Mouse (Mus musculus) midbrain, embryonic 12.5 days (tissue): ENCODE results near the gene Kif21b. TPM values are rescaled to one million over a fixed set of nuclear protein-coding genes. Genes with fewer than 3 reads are reported as not detected.
A peak's percentile ranks its signal among the peaks of the same experiment; 100 is the strongest.

Source experiments
- ATAC-seq: fragments of 200-750 bp; cut with Nextera tagmentation; 2 replicates; pipeline ENCODE4 v1.8.0; 2017; ENCODE audit warnings: low read depth, moderate TSS enrichment, moderate library complexity; ENCODE audit not compliant: low FRiP score
- H3K27ac ChIP-seq: fragments of 300-500 bp; sonication (generic); replicated peaks from 2 replicates; pipeline ENCODE4 v1.5.1; 2016; ENCODE audit warnings: mild to moderate bottlenecking
- H3K27me3 ChIP-seq: fragments of 300-500 bp; sonication (generic); 2 replicates; pipeline ENCODE4 v1.6.1; 2016; ENCODE audit warnings: mild to moderate bottlenecking
- H3K36me3 ChIP-seq: fragments of 300-500 bp; sonication (generic); 2 replicates; pipeline ENCODE4 v1.6.1; 2016
- H3K4me1 ChIP-seq: fragments of 300-500 bp; sonication (generic); 2 replicates; pipeline ENCODE4 v1.6.1; 2016
- H3K4me2 ChIP-seq: fragments of 300-500 bp; sonication (generic); replicated peaks from 2 replicates; pipeline ENCODE4 v1.6.1; 2016; ENCODE audit warnings: mild to moderate bottlenecking, moderate library complexity
- H3K4me3 ChIP-seq: fragments of 300-500 bp; sonication (generic); 2 replicates; pipeline ENCODE4 v1.5.1; 2016; ENCODE audit warnings: mild to moderate bottlenecking
- H3K9ac ChIP-seq: fragments of 300-500 bp; sonication (generic); replicated peaks from 2 replicates; pipeline ENCODE4 v1.6.1; 2016; ENCODE audit warnings: mild to moderate bottlenecking, moderate library complexity
- H3K9me3 ChIP-seq: fragments of 300-500 bp; sonication (generic); 2 replicates; pipeline ENCODE4 v1.6.1; 2016; ENCODE audit warnings: mild to moderate bottlenecking
- WGBS: fragments of 180-500 bp; shearing (Covaris S2); methylation state at CpG from one replicate; pipeline ENCODE4 v1.1.7; 2016; 5-methylcytosine and 5-hydroxymethylcytosine counted together
- polyA plus RNA-seq: library from polyadenylated mRNA; unstranded; fragments of >200 nt; fragmentation: Nextera tagmentation; extraction: Ambion mirVana; gene quantifications from 2 replicates; pipeline ENCODE4 v1.2.1, GENCODE M21; 2016

Gene Kif21b
- polyA plus RNA-seq, 1 experiment from 2014 or later, result 30.8 TPM

DNA sequence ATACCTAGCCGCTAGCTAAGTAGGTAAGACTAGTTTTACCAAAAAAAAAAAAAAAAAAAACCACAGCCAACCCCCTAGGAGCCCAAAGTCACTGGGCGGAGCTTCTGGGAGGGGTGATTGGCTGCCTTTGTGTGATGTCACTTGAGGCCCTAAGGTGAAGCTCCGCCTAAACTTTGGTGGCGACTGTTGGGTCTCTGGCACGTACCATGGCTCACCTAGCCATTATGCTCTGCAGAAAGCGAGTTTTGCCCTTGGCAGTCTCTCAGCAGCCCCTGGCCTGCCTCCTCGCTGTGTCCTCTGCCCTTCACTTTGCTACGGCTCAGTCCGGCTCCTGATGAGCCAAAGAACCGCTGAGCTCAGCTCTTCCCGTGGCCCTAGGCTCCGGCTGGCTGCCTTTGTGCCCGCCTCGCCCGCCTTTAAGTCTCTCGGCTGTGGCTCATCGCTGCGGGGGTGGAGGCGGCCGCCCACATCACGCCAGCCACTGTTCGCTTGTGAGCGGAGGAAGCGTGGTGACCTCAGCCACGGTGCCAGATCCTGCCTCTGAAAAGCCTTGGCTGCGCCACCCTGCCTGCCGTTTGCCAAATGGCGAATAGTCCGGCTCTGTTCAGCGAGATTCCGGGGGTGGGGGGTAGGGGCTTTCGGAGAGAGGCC is 8.9 kb downstream of the Kif21b start:
- Histone ChIP-seq H3K4me3 (peak overlapping the region; percentile 50), H3K9ac (peak overlapping the region; percentile 61), H3K4me1 (peaks cover 81% of the 10 kb centered on the region), H3K9me3 (no peaks in the 10 kb centered on the region), H3K36me3 (peaks cover 9% of the 10 kb centered on the region), H3K4me2 (peak overlapping the region; percentile 78), H3K27me3 (0 out of 2 replicates have a peak, but pooled peaks cover 12% of the 10 kb centered on the region), H3K27ac (peak overlapping the region; percentile 81)
- peak; percentile 35 for ATAC-seq
- WGBS, result under 1% methylated on average over 32 of the region's 32 CpGs

DNA sequence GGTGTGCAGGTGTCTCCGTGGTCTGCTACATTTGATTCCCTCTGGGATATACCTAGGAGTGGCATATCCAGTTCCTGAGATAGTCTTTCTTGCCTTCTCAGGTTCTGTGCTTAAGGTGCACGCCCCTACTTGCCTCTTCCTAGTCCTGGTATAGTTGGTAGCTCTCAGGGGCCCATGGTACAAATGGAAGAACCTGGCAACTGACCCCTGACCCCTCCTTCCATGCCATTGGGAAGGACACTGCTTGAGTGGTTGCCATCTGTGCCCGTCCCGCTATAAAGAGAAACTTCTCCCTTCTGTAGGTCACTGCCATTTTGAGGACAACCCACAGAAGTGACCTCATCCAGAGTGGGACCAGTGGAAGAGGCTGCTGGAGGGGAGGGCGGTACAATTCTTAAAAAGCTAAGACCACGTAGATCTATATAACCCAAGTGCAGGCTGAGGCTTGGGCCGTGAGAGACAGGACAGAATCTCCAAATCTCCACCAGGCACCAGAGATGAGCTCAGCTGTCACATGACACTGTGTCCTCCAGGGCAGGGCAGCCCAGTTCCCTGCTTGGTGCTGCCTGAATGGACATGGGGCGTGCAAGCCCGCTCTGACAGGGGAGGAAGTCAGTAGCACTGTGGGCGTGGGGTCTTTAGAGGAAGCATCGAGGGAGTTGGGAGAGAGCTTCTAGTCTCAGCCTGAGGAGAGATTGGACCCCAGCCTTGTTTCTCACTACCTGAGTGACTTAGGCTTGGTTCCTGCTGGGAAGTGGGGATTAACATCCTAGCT is 10.2 kb downstream of the Kif21b start:
- Histone ChIP-seq H3K4me3 (no peak overlapping the region), H3K9ac (no peak overlapping the region), H3K27ac (peak overlapping the region; percentile 49), H3K36me3 (peaks cover 17% of the 10 kb centered on the region), H3K4me1 (peaks cover 75% of the 10 kb centered on the region), H3K9me3 (no peaks in the 10 kb centered on the region), H3K4me2 (no peak overlapping the region), H3K27me3 (0 out of 2 replicates have a peak, but pooled peaks cover 6% of the 10 kb centered on the region)
- ATAC-seq, result no peak
- 85% methylated on average over 11 of the region's 11 CpGs for WGBS

DNA sequence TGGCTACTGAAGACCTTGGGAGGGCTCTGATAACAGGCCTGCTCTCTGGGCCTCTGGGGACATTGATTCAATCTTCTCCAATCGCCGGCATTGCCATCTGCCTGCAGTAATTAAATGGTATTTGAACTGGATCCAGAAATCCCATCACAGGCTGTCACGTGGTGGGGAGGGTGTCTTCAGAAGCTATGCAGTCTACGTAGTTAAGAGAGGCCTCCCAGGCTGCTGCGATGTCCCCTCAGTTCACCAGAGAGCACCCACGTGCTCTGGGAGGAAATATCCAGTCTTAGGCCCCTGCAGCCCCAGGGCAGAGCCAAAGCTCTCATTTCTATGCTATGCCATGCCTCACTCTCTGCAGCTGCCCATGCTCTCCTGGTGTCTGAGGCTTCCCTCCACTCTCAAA is 11.1 kb downstream of the Kif21b start:
- ATAC-seq, result peak; percentile 57
- Histone ChIP-seq H3K27ac (peak overlapping the region; percentile 49), H3K27me3 (0 out of 2 replicates have a peak, but pooled peaks cover 4% of the 10 kb centered on the region), H3K36me3 (peaks cover 24% of the 10 kb centered on the region), H3K4me1 (peaks cover 66% of the 10 kb centered on the region), H3K4me3 (no peak overlapping the region), H3K9ac (no peak overlapping the region), H3K4me2 (0 out of 2 replicates have a peak overlapping the region, but pooled peaks have one; percentile 10), H3K9me3 (no peaks in the 10 kb centered on the region)
- 33% methylated on average over 6 of the region's 6 CpGs for WGBS

DNA sequence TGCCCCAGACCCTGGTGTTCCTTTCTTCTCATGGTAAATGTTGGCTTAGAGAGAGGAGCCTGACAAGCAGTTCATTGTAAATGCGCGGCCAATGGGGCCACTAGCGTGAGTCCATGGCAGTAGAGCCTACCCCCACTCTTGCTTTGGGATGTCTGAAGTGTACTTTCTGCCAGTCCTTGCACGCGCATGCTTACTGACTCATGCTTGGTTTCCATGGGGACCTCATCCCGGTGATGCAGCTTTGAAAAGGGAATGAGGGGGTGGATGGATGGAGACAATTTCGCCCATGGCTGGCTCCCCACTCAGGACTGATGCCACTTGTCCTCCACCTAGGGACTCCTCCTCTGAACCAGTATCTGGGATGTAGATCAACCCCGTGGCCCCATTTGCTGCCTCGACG is 12.3 kb downstream of the Kif21b start:
- peaks cover 36% of the 10 kb centered on the region for H3K36me3 ChIP-seq
- 61% methylated on average over 10 of the region's 10 CpGs for WGBS
- ATAC-seq, result no peak
- H3K4me2 ChIP-seq, result no peak overlapping the region
- H3K9me3 ChIP-seq, result no peaks in the 10 kb centered on the region
- no peak overlapping the region for H3K4me3 ChIP-seq
- H3K9ac ChIP-seq, result no peak overlapping the region
- 0 out of 2 replicates have a peak, but pooled peaks cover 3% of the 10 kb centered on the region for H3K27me3 ChIP-seq
- 0 out of 2 replicates have a peak overlapping the region, but pooled peaks have one; percentile 43 for H3K27ac ChIP-seq
- H3K4me1 ChIP-seq, result peaks cover 54% of the 10 kb centered on the region

DNA sequence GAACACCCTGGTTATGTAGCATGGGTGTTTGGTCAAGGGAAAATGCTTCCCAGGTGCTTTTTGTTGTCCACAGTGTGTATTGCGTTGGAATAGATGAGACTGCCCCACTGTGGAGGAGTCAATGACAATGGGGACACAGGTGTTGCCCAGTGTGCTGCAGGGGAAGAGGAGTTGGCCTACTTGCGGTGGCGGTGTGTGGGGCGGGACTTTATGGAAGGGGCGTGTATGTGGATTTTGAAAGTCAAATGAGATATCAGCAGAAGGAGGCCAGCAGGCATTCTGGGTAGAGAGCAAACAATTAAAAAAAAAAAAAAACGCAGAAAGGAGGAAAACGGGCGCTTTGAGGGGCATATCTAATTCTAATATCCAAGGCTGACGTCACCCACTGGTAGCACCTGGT is 18.5 kb downstream of the Kif21b start:
- 93% methylated on average over 9 of the region's 9 CpGs for WGBS
- Histone ChIP-seq H3K4me2 (no peak overlapping the region), H3K27ac (no peak overlapping the region), H3K27me3 (no peaks in the 10 kb centered on the region), H3K4me3 (no peak overlapping the region), H3K9ac (no peak overlapping the region), H3K36me3 (peaks cover 86% of the 10 kb centered on the region), H3K4me1 (no peaks in the 10 kb centered on the region), H3K9me3 (no peaks in the 10 kb centered on the region)
- no peak for ATAC-seq

DNA sequence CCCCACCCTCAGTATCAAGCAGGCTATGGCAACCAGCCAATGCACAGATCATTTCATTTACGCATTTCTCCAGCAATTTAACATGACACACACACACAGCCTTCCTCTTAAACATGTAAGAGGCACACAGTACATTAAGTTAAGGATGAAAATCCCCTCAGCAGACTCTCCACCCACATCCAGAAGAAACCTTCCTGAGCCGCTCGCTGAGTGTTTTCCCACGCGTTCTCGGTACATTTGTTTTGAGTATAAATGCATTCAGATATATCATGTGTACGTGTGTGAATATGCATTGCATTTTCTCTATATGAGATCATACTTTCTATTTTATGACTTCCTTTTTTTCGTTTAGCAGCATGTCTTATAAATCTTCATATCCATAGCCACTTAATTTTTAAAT is 20.2 kb downstream of the Kif21b start:
- Histone ChIP-seq H3K9ac (no peak overlapping the region), H3K36me3 (peaks cover 87% of the 10 kb centered on the region), H3K27ac (no peak overlapping the region), H3K4me1 (no peaks in the 10 kb centered on the region), H3K4me2 (no peak overlapping the region), H3K4me3 (no peak overlapping the region), H3K9me3 (no peaks in the 10 kb centered on the region), H3K27me3 (no peaks in the 10 kb centered on the region)
- WGBS, result 93% methylated on average over 8 of the region's 8 CpGs
- ATAC-seq, result no peak

DNA sequence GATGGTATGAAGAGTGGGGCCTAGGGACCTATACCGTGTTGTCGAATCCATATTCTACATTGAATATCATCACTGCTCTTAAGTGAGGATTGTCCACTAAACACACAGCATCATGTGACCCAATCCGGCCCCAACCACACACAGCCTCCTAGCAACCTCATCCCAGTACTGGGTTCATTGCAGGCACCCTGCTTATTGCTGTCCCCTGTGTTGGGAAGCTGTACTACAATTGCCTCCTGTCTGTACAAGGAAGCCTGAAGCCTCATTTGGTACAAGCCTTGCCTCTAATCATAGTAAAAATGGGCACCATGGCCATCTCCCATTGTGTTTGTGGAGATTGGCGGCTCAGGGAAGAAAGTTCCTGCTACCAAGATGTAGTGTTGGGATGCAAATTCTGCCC is 25.1 kb downstream of the Kif21b start:
- Histone ChIP-seq H3K9me3 (no peaks in the 10 kb centered on the region), H3K4me3 (no peak overlapping the region), H3K36me3 (peaks cover 91% of the 10 kb centered on the region), H3K27me3 (no peaks in the 10 kb centered on the region), H3K27ac (no peak overlapping the region), H3K4me1 (no peaks in the 10 kb centered on the region), H3K9ac (no peak overlapping the region), H3K4me2 (no peak overlapping the region)
- no peak for ATAC-seq
- WGBS, result 96% methylated on average over 4 of the region's 4 CpGs

DNA sequence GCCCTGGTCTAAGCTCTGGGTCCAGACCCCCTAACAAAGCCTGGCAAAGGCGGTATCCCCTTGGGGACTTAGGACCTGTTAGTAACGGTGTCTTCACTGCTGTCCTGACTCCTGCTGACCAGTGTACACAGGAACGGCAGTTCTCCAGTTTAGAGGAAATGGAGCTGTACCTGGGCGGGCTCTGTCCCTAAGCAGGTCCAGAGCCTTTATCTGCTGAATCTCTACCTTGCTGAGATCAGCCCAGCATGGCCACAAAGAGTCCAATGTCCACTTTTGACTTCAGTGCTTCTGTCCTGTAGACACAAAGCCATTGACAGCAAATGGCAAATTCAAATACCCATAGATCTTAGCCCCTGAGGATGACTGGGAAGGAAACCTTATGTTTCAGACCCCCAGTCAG is 25.8 kb downstream of the Kif21b start:
- H3K27ac ChIP-seq, result no peak overlapping the region
- H3K4me3 ChIP-seq, result no peak overlapping the region
- no peaks in the 10 kb centered on the region for H3K4me1 ChIP-seq
- H3K27me3 ChIP-seq, result no peaks in the 10 kb centered on the region
- no peak overlapping the region for H3K9ac ChIP-seq
- H3K9me3 ChIP-seq, result no peaks in the 10 kb centered on the region
- no peak overlapping the region for H3K4me2 ChIP-seq
- no peak for ATAC-seq
- H3K36me3 ChIP-seq, result peaks cover 94% of the 10 kb centered on the region
- 86% methylated on average over 4 of the region's 4 CpGs for WGBS

DNA sequence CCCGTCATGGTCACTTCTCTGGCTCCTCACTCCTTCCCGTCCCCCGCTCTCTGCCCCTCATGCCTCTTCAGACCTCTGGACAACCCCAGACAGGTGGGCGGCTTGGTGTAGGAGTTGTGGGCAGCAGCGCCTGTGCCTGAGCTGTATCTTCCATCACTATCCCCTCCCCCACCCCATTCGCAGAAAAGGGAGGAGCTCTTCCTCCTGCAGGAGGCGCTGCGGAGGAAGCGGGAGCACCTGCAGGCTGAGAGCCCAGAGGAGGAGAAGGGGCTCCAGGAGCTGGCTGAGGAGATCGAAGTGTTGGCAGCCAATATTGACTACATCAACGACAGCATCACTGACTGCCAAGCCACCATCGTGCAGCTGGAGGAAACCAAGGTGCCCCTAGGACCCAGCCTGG is 28.6 kb downstream of the Kif21b start:
- WGBS, result 43% methylated on average over 12 of the region's 12 CpGs
- H3K4me1 ChIP-seq, result no peaks in the 10 kb centered on the region

DNA sequence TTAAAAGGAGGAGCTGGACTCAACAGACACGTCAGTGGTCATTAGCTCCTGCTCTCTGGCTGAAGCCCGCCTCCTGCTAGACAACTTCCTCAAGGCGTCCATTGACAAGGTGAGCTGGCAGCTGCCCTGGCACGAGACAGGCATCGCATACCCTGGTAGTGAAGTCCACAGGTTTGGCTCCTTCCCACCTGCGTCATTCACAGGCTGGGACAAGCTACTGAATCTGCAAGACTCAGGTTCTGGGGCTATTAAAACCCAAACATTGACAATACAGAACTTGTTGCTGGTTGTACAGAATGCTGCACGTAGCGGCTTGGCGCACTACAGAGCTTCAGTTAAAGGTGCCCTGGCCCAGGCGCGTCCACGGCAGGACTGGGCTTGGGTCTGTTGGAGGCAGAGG is 29.1 kb downstream of the Kif21b start:
- Histone ChIP-seq H3K9me3 (no peaks in the 10 kb centered on the region), H3K4me3 (no peak overlapping the region), H3K27ac (no peak overlapping the region), H3K9ac (no peak overlapping the region), H3K36me3 (peaks cover 96% of the 10 kb centered on the region), H3K27me3 (no peaks in the 10 kb centered on the region), H3K4me1 (peaks cover 5% of the 10 kb centered on the region; the same call in 1 of the 2 replicates), H3K4me2 (no peak overlapping the region)
- 91% methylated on average over 12 of the region's 12 CpGs for WGBS
- ATAC-seq, result no peak

More for the DNA sequence above, 28.6 kb downstream of the Kif21b start:
- H3K36me3 ChIP-seq, result peaks cover 95% of the 10 kb centered on the region
- H3K9me3 ChIP-seq, result no peaks in the 10 kb centered on the region
- ATAC-seq, result no peak
- H3K27me3 ChIP-seq, result no peaks in the 10 kb centered on the region
- no peak overlapping the region for H3K9ac ChIP-seq
- no peak overlapping the region for H3K27ac ChIP-seq
- H3K4me2 ChIP-seq, result no peak overlapping the region
- no peak overlapping the region for H3K4me3 ChIP-seq

DNA sequence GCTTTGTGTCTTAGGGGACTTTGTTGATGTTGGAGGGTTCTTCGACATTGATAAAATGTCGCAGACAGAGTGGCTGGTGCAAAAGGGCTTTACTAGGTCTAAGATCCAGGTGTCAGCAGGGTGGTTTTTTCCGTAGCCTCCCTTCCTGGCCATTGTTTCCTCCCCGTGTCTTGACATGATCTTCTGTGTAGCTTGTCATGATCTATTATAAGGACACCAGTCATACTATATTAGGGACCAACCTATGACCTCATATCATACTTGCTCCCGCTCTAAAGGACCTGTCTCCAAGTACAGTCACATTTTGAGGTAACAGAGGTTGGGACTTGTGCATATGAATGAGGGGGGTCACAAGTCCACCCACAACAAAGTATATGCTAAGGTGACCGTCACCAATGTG is 29.7 kb downstream of the Kif21b start:
- no peak overlapping the region for H3K4me2 ChIP-seq
- H3K36me3 ChIP-seq, result peaks cover 91% of the 10 kb centered on the region
- no peak overlapping the region for H3K27ac ChIP-seq
- 91% methylated on average over 6 of the region's 6 CpGs for WGBS
- H3K4me1 ChIP-seq, result peaks cover 9% of the 10 kb centered on the region; the same call in 1 of the 2 replicates
- no peak overlapping the region for H3K9ac ChIP-seq
- H3K27me3 ChIP-seq, result no peaks in the 10 kb centered on the region
- no peak for ATAC-seq
- H3K4me3 ChIP-seq, result no peak overlapping the region
- no peaks in the 10 kb centered on the region for H3K9me3 ChIP-seq

DNA sequence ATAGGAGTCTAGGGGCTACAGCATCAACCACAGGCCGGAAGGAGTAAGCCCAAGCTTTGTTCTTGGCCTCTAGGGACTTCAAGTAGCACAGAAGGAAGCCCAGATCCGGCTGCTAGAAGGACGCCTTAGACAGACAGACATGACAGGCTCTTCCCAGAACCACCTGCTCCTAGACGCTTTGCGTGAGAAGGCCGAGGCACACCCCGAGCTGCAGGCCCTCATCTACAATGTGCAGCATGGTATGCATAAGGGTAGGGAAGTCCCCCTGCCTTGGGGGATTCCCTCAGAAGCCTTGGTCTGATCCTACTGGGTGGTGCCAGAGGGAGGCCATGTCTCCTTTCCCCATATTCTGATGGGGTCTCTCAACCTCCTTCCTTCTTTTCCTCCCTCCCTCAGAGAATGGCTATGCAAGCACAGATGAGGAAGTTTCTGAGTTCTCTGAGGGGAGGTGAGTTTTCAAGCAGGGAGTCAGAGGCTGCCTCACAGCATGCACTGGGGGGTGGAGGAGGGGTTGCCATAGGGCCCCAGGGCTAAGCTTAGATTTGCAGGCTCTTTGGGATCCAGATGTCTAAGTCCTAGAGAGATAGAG is 30.2 kb downstream of the Kif21b start:
- no peak overlapping the region for H3K4me2 ChIP-seq
- H3K36me3 ChIP-seq, result peaks cover 86% of the 10 kb centered on the region
- no peak overlapping the region for H3K9ac ChIP-seq
- no peak overlapping the region for H3K27ac ChIP-seq
- no peak for ATAC-seq
- H3K9me3 ChIP-seq, result no peaks in the 10 kb centered on the region
- H3K4me1 ChIP-seq, result peaks cover 9% of the 10 kb centered on the region; the same call in 1 of the 2 replicates
- H3K27me3 ChIP-seq, result no peaks in the 10 kb centered on the region
- WGBS, result 92% methylated on average over 7 of the region's 7 CpGs
- no peak overlapping the region for H3K4me3 ChIP-seq
